Mouse (Mus musculus) lung, adult 2 months (tissue): ENCODE data around the gene Npm3. TPM values are rescaled to one million over a fixed set of nuclear protein-coding genes. Genes with fewer than 3 reads are reported as not detected.
A peak's percentile ranks its signal among the peaks of the same experiment; 100 is the strongest.

ENCODE experiments used
- DNase-seq: peaks from one replicate; pipeline ENCODE4 v3.0.0; 2022
- H3K4me1 ChIP-seq: fragments of 200-500 bp; 2 replicates; pipeline ENCODE4 v1.6.1; 2011; ENCODE audit warnings: low read length; ENCODE audit not compliant: control insufficient read depth, insufficient read depth
- H3K4me3 ChIP-seq: fragments of 200-500 bp; replicated peaks from 2 replicates; pipeline ENCODE3; 2011; ENCODE audit warnings: low read depth, mild to moderate bottlenecking, control low read depth, low read length; ENCODE audit errors: extremely low read depth
- CTCF ChIP-seq: fragments of 200-500 bp; IDR thresholded peaks from 2 replicates; pipeline ENCODE4 v1.5.1; 2011; ENCODE audit warnings: mild to moderate bottlenecking, low read length, control low read depth; ENCODE audit not compliant: insufficient read depth
- POLR2A ChIP-seq: fragments of 200-500 bp; IDR thresholded peaks from 2 replicates; pipeline ENCODE4 v1.6.1; 2011; ENCODE audit warnings: low read depth, mild to moderate bottlenecking, control low read depth, low read length, borderline replicate concordance; ENCODE audit errors: extremely low read depth
- WGBS: fragments of 180-500 bp; shearing (Covaris S2); methylation state at CpG from one replicate; pipeline ENCODE4 v1.1.7; 2018; 5-methylcytosine and 5-hydroxymethylcytosine counted together
- polyA plus RNA-seq: library from polyadenylated mRNA; depleted of rRNA; stranded (reverse); fragments of >200 nt; gene quantifications from 2 replicates; pipeline ENCODE4 v1.2.3, GENCODE M21; 2012; rRNA removed

The Npm3 gene
- polyA plus RNA-seq, 1 experiment: 41.3 TPM

GRCm38 (mm10) chr19:45722188-45722587 lies 27.2 kb downstream of the Npm3 start:
- Histone ChIP-seq H3K4me1 (no peaks in the 10 kb centered on the region), H3K4me3 (no peak overlapping the region)
- 73% methylated on average over 5 of the region's 5 CpGs for WGBS
- TF ChIP-seq CTCF: no peak
- no peak for TF ChIP-seq POLR2A
- DNase-seq: no peak

GRCm38 (mm10) chr19:45718286-45718685 lies 31.1 kb downstream of the Npm3 start:
- DNase-seq: no peak
- no peak overlapping the region for H3K4me3 ChIP-seq
- H3K4me1 ChIP-seq: no peaks in the 10 kb centered on the region
- 60% methylated on average over 3 of the region's 3 CpGs for WGBS
- TF ChIP-seq CTCF (no peak), POLR2A (no peak)

DNA sequence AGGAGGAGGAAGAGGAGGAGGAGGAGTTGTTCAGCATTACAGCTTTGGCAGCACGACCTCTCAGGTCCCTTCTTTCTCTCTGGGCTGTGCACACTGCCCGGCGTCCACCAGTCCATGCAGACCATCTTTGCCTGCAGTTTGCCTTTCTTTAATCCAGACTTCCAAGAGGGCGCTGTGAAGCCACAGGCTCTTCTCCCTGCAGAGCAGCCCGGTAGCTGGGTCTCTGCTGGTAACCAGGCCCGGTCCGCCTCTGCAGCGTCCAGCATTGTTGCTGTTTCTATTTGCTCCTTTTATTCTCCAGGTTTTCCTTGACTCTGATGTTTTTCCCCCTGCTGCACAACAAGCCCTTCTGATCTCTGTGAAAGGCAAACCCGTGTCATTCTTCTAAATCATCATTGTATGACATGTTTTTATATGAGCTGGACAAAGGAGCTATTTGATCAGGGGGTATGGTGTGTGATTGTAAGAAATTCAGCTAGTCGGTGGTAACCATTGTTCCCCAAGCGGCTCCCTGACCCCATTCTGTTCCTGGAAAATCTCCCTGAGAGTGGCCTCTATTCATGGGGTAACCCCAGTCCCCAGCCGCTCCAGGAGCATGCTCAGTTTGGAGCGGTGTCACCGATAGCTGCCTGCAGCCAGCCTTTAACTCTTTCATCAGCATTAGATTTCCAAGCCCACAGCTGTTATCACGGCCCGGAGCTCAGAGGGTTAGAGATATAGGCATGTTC lies 31.7 kb downstream of the Npm3 start:
- DNase-seq: no peak
- Histone ChIP-seq H3K4me3 (no peak overlapping the region), H3K4me1 (no peaks in the 10 kb centered on the region)
- 21% methylated on average over 15 of the region's 16 CpGs for WGBS
- TF ChIP-seq POLR2A: no peak
- 0 out of 2 replicates have a peak, but pooled peaks have one; percentile 11 for TF ChIP-seq CTCF

DNA sequence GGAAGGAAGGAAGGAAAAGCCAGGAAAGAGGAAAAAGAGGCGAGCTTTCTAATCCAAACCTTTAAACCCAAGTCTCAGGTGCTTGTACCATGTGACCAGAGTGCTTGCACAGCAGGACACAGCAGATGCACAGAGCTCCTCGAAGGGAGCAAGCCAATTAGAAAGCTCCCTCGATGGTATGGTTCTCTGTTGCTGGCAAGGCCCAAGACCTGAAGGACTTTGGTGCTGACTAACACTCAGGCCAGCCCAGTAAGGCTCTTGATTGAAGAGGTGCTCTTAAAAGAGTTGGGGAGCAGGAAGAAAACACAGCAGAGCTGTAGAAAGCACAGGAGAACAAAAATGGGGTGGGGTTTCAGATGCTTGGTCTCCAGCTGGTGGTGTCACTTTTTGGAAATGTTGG lies 40.7 kb downstream of the Npm3 start:
- Histone ChIP-seq H3K4me3 (no peak overlapping the region), H3K4me1 (peaks cover 3% of the 10 kb centered on the region)
- no peak for TF ChIP-seq CTCF
- DNase-seq: peak; percentile 16
- 47% methylated on average over 3 of the region's 3 CpGs for WGBS

Other genes starting within 250 kb of the Npm3 start
- gene Poll, start 189.1 kb downstream of the Npm3 start, polyA plus RNA-seq: 9.1 and 10.6 TPM in 2 replicates
- gene Gm17018, start 189.0 kb downstream of the Npm3 start, polyA plus RNA-seq: 6.6 and 7.5 TPM in 2 replicates
- 95.0 and 99.6 TPM in 2 replicates for gene Fbxw4, start 89.3 kb downstream of the Npm3 start, polyA plus RNA-seq
- not detected in 2 replicates for gene Fgf8, start 6.7 kb downstream of the Npm3 start, polyA plus RNA-seq
- 18.5 and 35.6 TPM in 2 replicates for gene Mgea5, start 34.2 kb upstream of the Npm3 start, polyA plus RNA-seq
- 1.1 and 1.4 TPM in 2 replicates for gene Kcnip2, start 66.5 kb upstream of the Npm3 start, polyA plus RNA-seq
- gene Armh3, start 248.9 kb upstream of the Npm3 start, polyA plus RNA-seq: 6.7 and 9.5 TPM in 2 replicates